ENCODE assay signal across 19 mouse cellular contexts in the genomic region with DNA sequence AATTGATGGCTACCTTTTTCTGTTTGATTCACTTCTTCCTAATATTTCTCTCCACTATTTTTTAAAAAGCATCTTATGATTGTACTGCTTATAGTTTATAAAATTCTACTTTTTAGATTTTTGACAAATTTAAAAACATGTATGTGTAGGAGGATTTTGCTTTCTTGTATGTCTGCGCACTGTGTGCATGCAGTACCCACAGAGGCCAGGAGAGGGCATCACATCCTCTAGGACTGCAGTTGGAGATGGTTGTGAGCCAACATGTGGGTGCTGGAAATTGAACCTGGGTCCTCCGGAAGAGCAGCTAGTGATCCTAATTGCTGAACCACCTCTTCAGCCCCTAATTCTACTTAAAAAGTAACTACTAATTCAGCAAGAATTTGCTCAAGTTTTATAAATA.
DNase-seq lines count a peak whose midpoint lies in the region; ATAC-seq and TF ChIP-seq lines count a peak whose summit lies in the region.
"Had no signal": no experiment of that assay in that cellular context is flagged by ENCODE, and none has a peak within 500 bp of the region (broad histone marks: within the 10 kb centered on the region; RNA-seq: fewer than 3 reads in every experiment).

No protein-coding gene starts in this region.

- H3K4me1 ChIP-seq in embryonic fibroblast, embryonic 13.5 days (ENCODE audit: control insufficient read depth, insufficient read depth, low read length): no peaks in the 10 kb centered on the region
- H3K4me1 ChIP-seq: embryonic facial prominence, embryonic 12.5 days; heart, embryonic 12.5 days; liver, embryonic 15.5 days had no signal

- H3K27ac ChIP-seq in left cerebral cortex, adult 2 months: no peak overlapping the region
- H3K27ac ChIP-seq in embryonic fibroblast, embryonic 13.5 days (ENCODE audit: insufficient read depth, low read length): no peak overlapping the region
- H3K27ac ChIP-seq: embryonic facial prominence, embryonic 12.5 days; liver, embryonic 15.5 days; neural tube, embryonic 13.5 days had no signal

- TF ChIP-seq CTCF in left cerebral cortex, adult 2 months (IDR thresholded peaks at IDR 0.05): peak; percentile 33
- 0 out of 2 replicates have a peak, but pooled peaks have one; percentile 10 for TF ChIP-seq CTCF in embryonic fibroblast, embryonic 13.5 days (IDR thresholded peaks at IDR 0.05; ENCODE audit: borderline replicate concordance, insufficient read depth, low read length)

- no peak overlapping the region for H3K4me3 ChIP-seq in left cerebral cortex, adult 2 months
- no peak overlapping the region for H3K4me3 ChIP-seq in embryonic fibroblast, embryonic 13.5 days (ENCODE audit: insufficient read depth, low read length)
- H3K4me3 ChIP-seq: embryonic facial prominence, embryonic 12.5 days; heart, embryonic 12.5 days; liver, embryonic 15.5 days; neural tube, embryonic 13.5 days had no signal

- intact Hi-C loops in left cerebral cortex, adult 2 months (cut with DNase I): no loop called here

- no peak for TF ChIP-seq POLR2A in embryonic fibroblast, embryonic 13.5 days (IDR thresholded peaks at IDR 0.05; ENCODE audit: low read depth, low read length)

- ATAC-seq in CD4-positive, CD25-positive, alpha-beta regulatory T cell, adult 4 months: no peak

- DNase-seq in CD4-positive, CD25-positive, alpha-beta regulatory T cell, adult 2 months (ENCODE audit: low read depth, low spot score): peak; percentile 7
- no peak for DNase-seq in left cerebral cortex, adult 2 months (ENCODE audit: extremely low spot score in 1 of 2, low spot score in 2 of 2)
- DNase-seq in left cerebral cortex, adult 8-10 months (ENCODE audit: low spot score in 2 of 2): no peak
- peak; percentile 17 for DNase-seq in ES-CJ7 (ENCODE audit: low read depth, low spot score)
- no peak for DNase-seq in cerebellum, postnatal 10 days
- DNase-seq in natural killer cell, adult 2 months (ENCODE audit: low spot score in 2 of 2): no peak
- DNase-seq: adrenal gland, adult 2 months; cerebellum, adult 2 months; gastrocnemius, postnatal 25 days; heart, postnatal 36 days; kidney, postnatal 4 days; left cerebral cortex, postnatal 4 days; thymus, adult 18-20 months had no signal

Comparison
In these comparisons a context has a peak if more than half of its experiments do, and no peak if none do; other contexts are left out.
1. DNase-seq: peak in CD4-positive, CD25-positive, alpha-beta regulatory T cell, adult 2 months (single experiment) and ES-CJ7 (single experiment); none in left cerebral cortex, adult 2 months (0 of 2), left cerebral cortex, adult 8-10 months (0 of 2), cerebellum, postnatal 10 days (0 of 2) and natural killer cell, adult 2 months (0 of 2).